Mouse (Mus musculus): ENCODE measurements around the gene Gh. TPM values are rescaled to one million over a fixed set of nuclear protein-coding genes. Genes with fewer than 3 reads are reported as not detected.

Gene Gh
- polyA plus RNA-seq, 1 experiment from 2014 or later = not detected

- Histone ChIP-seq H3K4me1 (replicated peaks; ENCODE audit: control insufficient read depth, insufficient read depth, low read length) (no peaks in the 10 kb centered on the region), H3K27me3 (replicated peaks; ENCODE audit: control insufficient read depth, insufficient read depth, low read length) (no peaks in the 10 kb centered on the region), H3K36me3 (ENCODE audit: control insufficient read depth, insufficient read depth) (no peaks in the 10 kb centered on the region), H3K9ac (ENCODE audit: low read depth, low read length) (no peak overlapping the region), H3K9me3 (ENCODE audit: control insufficient read depth) (no peaks in the 10 kb centered on the region), H3K27ac (ENCODE audit: low read depth, low read length) (no peak overlapping the region), H3K4me3 (ENCODE audit: low read depth, low read length) (no peak overlapping the region), H3K4me2 (replicated peaks; ENCODE audit: low read depth) (no peak overlapping the region)
- no peak for ATAC-seq
- no peak for TF ChIP-seq CTCF (IDR thresholded peaks at IDR 0.05; ENCODE audit: low read depth)
- WGBS = 78% methylated on average over 7 of the region's 7 CpGs
Measured at GRCm38 (mm10) chr11:106338870-106339269, 37.2 kb upstream of the Gh start.

- H3K27me3 ChIP-seq (replicated peaks; ENCODE audit: control insufficient read depth, insufficient read depth, low read length) = no peaks in the 10 kb centered on the region
- no peaks in the 10 kb centered on the region for H3K4me1 ChIP-seq (replicated peaks; ENCODE audit: control insufficient read depth, insufficient read depth, low read length)
- H3K27ac ChIP-seq (ENCODE audit: low read depth, low read length) = no peak overlapping the region
- no peak overlapping the region for H3K4me2 ChIP-seq (replicated peaks; ENCODE audit: low read depth)
- no peaks in the 10 kb centered on the region for H3K9me3 ChIP-seq (ENCODE audit: control insufficient read depth)
- no peak overlapping the region for H3K9ac ChIP-seq (ENCODE audit: low read depth, low read length)
- no peak for TF ChIP-seq CTCF (IDR thresholded peaks at IDR 0.05; ENCODE audit: low read depth)
- H3K4me3 ChIP-seq (ENCODE audit: low read depth, low read length) = no peak overlapping the region
- no peak for ATAC-seq
- no peaks in the 10 kb centered on the region for H3K36me3 ChIP-seq (ENCODE audit: control insufficient read depth, insufficient read depth)
- 86% methylated on average over 5 of the region's 5 CpGs for WGBS
Measured at GRCm38 (mm10) chr11:106338029-106338428, 36.4 kb upstream of the Gh start.

DNA sequence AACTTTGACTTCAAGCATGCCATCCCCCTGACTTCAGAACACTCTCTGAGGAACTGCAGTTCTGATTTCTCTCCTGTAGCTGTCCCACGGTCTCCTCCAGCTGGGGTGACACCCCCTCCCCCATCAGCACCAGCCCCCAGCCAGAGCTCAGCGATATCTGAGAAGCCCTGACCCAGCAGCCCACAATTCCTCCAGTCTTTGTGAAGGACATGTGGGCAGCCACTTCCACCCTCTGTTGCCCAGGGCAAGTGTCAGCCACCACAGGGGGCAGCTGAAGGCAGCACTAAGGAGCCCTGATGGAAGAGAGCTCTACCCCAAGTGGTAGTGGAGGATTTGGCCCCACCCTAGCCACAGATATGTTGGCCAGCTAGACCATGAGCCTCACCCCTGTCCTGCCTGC lies 32.4 kb upstream of the Gh start:
- WGBS = 4% methylated on average over 2 of the region's 2 CpGs
- no peak overlapping the region for H3K4me3 ChIP-seq (ENCODE audit: low read depth, low read length)
- no peak overlapping the region for H3K4me2 ChIP-seq (replicated peaks; ENCODE audit: low read depth)
- H3K27me3 ChIP-seq (replicated peaks; ENCODE audit: control insufficient read depth, insufficient read depth, low read length) = no peaks in the 10 kb centered on the region
- H3K4me1 ChIP-seq (replicated peaks; ENCODE audit: control insufficient read depth, insufficient read depth, low read length) = no peaks in the 10 kb centered on the region
- no peak for TF ChIP-seq CTCF (IDR thresholded peaks at IDR 0.05; ENCODE audit: low read depth)
- ATAC-seq = no peak
- no peaks in the 10 kb centered on the region for H3K9me3 ChIP-seq (ENCODE audit: control insufficient read depth)
- no peaks in the 10 kb centered on the region for H3K36me3 ChIP-seq (ENCODE audit: control insufficient read depth, insufficient read depth)
- H3K9ac ChIP-seq (ENCODE audit: low read depth, low read length) = no peak overlapping the region
- no peak overlapping the region for H3K27ac ChIP-seq (ENCODE audit: low read depth, low read length)

DNA sequence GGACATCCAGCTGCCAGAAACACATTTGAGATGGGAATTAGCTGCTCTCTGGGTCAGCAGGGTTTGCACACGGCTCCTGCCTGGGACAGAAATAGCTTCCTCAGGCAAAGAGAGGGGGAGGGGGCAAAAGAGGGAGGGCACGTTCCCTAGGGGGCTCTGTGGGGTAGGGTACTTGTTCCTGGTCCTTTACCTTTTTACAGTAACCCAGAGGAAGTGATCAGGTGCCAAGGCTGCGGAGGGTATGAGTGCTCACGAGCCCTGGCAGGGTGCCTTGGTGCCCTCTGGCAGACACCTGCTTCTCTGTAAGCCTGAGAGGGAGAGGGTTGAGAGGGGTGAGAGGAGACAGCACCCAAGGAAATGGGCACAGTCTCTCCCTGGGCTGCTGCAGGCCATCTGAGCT lies 30.8 kb upstream of the Gh start:
- TF ChIP-seq CTCF (IDR thresholded peaks at IDR 0.05; ENCODE audit: low read depth) = no peak
- Histone ChIP-seq H3K4me1 (replicated peaks; ENCODE audit: control insufficient read depth, insufficient read depth, low read length) (no peaks in the 10 kb centered on the region), H3K27me3 (replicated peaks; ENCODE audit: control insufficient read depth, insufficient read depth, low read length) (no peaks in the 10 kb centered on the region), H3K36me3 (ENCODE audit: control insufficient read depth, insufficient read depth) (no peaks in the 10 kb centered on the region), H3K9ac (ENCODE audit: low read depth, low read length) (no peak overlapping the region), H3K4me3 (ENCODE audit: low read depth, low read length) (no peak overlapping the region), H3K27ac (ENCODE audit: low read depth, low read length) (no peak overlapping the region), H3K9me3 (ENCODE audit: control insufficient read depth) (no peaks in the 10 kb centered on the region), H3K4me2 (replicated peaks; ENCODE audit: low read depth) (no peak overlapping the region)
- no peak for ATAC-seq
- 43% methylated on average over 4 of the region's 4 CpGs for WGBS

DNA sequence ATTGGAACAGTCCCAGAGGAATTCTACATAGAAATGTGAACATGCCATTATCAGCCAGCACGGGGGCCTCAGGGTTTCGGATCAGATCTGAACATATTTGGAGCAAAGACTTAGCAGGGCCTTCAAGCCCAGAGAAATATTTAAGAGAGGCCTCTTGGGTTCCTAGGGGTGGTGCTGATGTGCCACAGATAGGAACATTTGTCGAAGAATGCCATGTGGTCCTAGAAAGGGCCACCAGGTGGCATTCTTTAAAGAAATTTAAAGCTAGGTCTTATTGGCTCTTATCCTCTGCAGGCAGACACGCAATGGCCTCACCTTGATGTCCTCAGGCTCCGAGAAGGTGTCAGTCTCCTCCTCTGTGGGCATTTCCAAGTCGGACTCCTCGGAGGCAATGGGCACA lies 28.0 kb upstream of the Gh start:
- Histone ChIP-seq H3K4me1 (replicated peaks; ENCODE audit: control insufficient read depth, insufficient read depth, low read length) (no peaks in the 10 kb centered on the region), H3K9me3 (ENCODE audit: control insufficient read depth) (no peaks in the 10 kb centered on the region), H3K27ac (ENCODE audit: low read depth, low read length) (no peak overlapping the region), H3K4me2 (replicated peaks; ENCODE audit: low read depth) (no peak overlapping the region), H3K36me3 (ENCODE audit: control insufficient read depth, insufficient read depth) (no peaks in the 10 kb centered on the region), H3K4me3 (ENCODE audit: low read depth, low read length) (no peak overlapping the region), H3K9ac (ENCODE audit: low read depth, low read length) (no peak overlapping the region), H3K27me3 (replicated peaks; ENCODE audit: control insufficient read depth, insufficient read depth, low read length) (no peaks in the 10 kb centered on the region)
- WGBS = 47% methylated on average over 7 of the region's 7 CpGs
- peak; percentile 71 for TF ChIP-seq CTCF (IDR thresholded peaks at IDR 0.05; ENCODE audit: low read depth)
- ATAC-seq = no peak

DNA sequence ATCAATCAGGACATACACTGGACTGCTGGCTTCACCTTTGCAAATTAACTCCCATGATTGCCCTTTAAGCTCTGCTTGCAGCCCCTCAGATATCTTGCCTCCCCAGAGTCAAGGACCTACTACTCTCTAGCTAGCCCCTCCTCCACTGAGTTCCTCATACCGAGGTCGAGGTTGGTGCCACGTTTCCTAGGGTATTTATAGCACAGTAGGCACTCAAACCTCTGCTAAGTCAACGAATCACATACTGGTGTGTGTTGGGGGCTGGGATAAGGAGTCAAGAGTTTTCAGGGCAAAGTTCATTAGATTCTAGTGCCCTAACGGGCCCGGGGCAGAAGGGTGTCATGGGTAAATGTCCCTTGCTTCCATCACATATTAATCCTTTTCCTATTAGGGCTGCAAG lies 27.5 kb upstream of the Gh start:
- H3K4me1 ChIP-seq (replicated peaks; ENCODE audit: control insufficient read depth, insufficient read depth, low read length) = no peaks in the 10 kb centered on the region
- H3K9ac ChIP-seq (ENCODE audit: low read depth, low read length) = no peak overlapping the region
- no peaks in the 10 kb centered on the region for H3K9me3 ChIP-seq (ENCODE audit: control insufficient read depth)
- no peaks in the 10 kb centered on the region for H3K27me3 ChIP-seq (replicated peaks; ENCODE audit: control insufficient read depth, insufficient read depth, low read length)
- H3K4me3 ChIP-seq (ENCODE audit: low read depth, low read length) = no peak overlapping the region
- no peak overlapping the region for H3K4me2 ChIP-seq (replicated peaks; ENCODE audit: low read depth)
- ATAC-seq = peak; percentile 15; the same call in 1 of the 2 replicates
- no peaks in the 10 kb centered on the region for H3K36me3 ChIP-seq (ENCODE audit: control insufficient read depth, insufficient read depth)
- no peak overlapping the region for H3K27ac ChIP-seq (ENCODE audit: low read depth, low read length)
- WGBS = 28% methylated on average over 6 of the region's 6 CpGs
- TF ChIP-seq CTCF (IDR thresholded peaks at IDR 0.05; ENCODE audit: low read depth) = no peak

DNA sequence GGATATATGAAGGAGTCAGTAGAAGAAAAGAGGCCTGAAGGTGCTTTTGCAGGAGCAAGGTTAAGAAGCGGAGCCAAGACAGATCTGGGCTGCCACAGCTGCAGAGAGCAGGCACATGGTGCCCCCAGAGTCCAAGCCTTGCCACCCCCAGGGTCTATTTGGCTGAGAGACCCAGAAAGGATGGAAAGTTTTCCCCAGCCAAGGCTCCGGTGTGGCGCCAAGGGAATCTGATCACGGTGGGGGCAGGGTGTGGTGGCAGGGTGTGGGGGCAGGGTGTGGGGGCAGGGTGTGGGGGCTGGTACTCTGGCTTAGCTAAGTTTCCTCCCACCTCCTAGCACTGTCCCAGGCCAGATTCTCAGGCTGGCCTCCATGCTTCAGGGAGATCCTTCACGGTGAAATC lies 26.9 kb upstream of the Gh start:
- Histone ChIP-seq H3K4me2 (replicated peaks; ENCODE audit: low read depth) (no peak overlapping the region), H3K9ac (ENCODE audit: low read depth, low read length) (no peak overlapping the region), H3K27me3 (replicated peaks; ENCODE audit: control insufficient read depth, insufficient read depth, low read length) (no peaks in the 10 kb centered on the region), H3K4me1 (replicated peaks; ENCODE audit: control insufficient read depth, insufficient read depth, low read length) (no peaks in the 10 kb centered on the region), H3K9me3 (ENCODE audit: control insufficient read depth) (no peaks in the 10 kb centered on the region), H3K4me3 (ENCODE audit: low read depth, low read length) (no peak overlapping the region), H3K27ac (ENCODE audit: low read depth, low read length) (no peak overlapping the region), H3K36me3 (ENCODE audit: control insufficient read depth, insufficient read depth) (no peaks in the 10 kb centered on the region)
- WGBS = 55% methylated on average over 5 of the region's 5 CpGs
- TF ChIP-seq CTCF (IDR thresholded peaks at IDR 0.05; ENCODE audit: low read depth) = no peak
- no peak for ATAC-seq
